Mouse (Mus musculus) stomach, embryonic 16.5 days (tissue): ENCODE data around the gene Rell1. TPM values are rescaled to one million over a fixed set of nuclear protein-coding genes. Genes with fewer than 3 reads are reported as not detected.
A peak's percentile ranks its signal among the peaks of the same experiment; 100 is the strongest.

Source experiments
- ATAC-seq: fragments of 200-750 bp; cut with Nextera tagmentation; 2 replicates; pipeline ENCODE4 v1.8.0; 2017; ENCODE audit warnings: moderate number of reproducible peaks, moderate TSS enrichment; ENCODE audit not compliant: insufficient read depth, low FRiP score
- H3K27ac ChIP-seq: fragments of 300-500 bp; sonication (generic); 2 replicates; pipeline ENCODE4 v1.5.1; 2014; ENCODE audit warnings: low read length
- H3K27me3 ChIP-seq: fragments of 300-500 bp; sonication (generic); 2 replicates; pipeline ENCODE4 v1.6.1; 2014; ENCODE audit warnings: low read length, control low read depth, mixed read lengths; ENCODE audit not compliant: control insufficient read depth, insufficient read depth
- H3K36me3 ChIP-seq: fragments of 300-500 bp; sonication (generic); 2 replicates; pipeline ENCODE4 v1.6.1; 2014; ENCODE audit warnings: low read length; ENCODE audit not compliant: control insufficient read depth, insufficient read depth
- H3K4me1 ChIP-seq: fragments of 300-500 bp; sonication (generic); 2 replicates; pipeline ENCODE4 v1.6.1; 2014; ENCODE audit warnings: low read length, control low read depth, mixed read lengths; ENCODE audit not compliant: control insufficient read depth, insufficient read depth
- H3K4me2 ChIP-seq: fragments of 300-500 bp; sonication (generic); 2 replicates; pipeline ENCODE4 v1.6.1; 2014; ENCODE audit warnings: low read depth, low read length, mixed read lengths
- H3K4me3 ChIP-seq: fragments of 300-500 bp; sonication (generic); replicated peaks from 2 replicates; pipeline ENCODE4 v1.5.1; 2014; ENCODE audit warnings: mild to moderate bottlenecking, low read length
- H3K9ac ChIP-seq: fragments of 300-500 bp; sonication (generic); 2 replicates; pipeline ENCODE4 v1.6.1; 2014; ENCODE audit warnings: low read length
- H3K9me3 ChIP-seq: fragments of 300-500 bp; sonication (generic); replicated peaks from 2 replicates; pipeline ENCODE4 v1.6.1; 2016; ENCODE audit warnings: low read length, control low read depth; ENCODE audit not compliant: control insufficient read depth
- WGBS: fragments of 180-500 bp; shearing (Covaris S2); extraction: QIAGEN DNeasy Blood & Tissue Kit; methylation state at CpG from one replicate; pipeline ENCODE4 v1.1.7; 2014; 5-methylcytosine and 5-hydroxymethylcytosine counted together
- polyA plus RNA-seq: library from polyadenylated mRNA; unstranded; fragments of >200 nt; fragmentation: Nextera tagmentation; extraction: Ambion mirVana; gene quantifications from 2 replicates; pipeline ENCODE4 v1.2.1, GENCODE M21; 2015

The Rell1 gene
- polyA plus RNA-seq, 1 experiment from 2014 or later, result 23.1 TPM

GRCm38 (mm10) chr5:63891241-63891640 is 77.5 kb downstream of the Rell1 start:
- H3K27ac ChIP-seq, result peak overlapping the region; percentile 71
- H3K4me3 ChIP-seq, result no peak overlapping the region
- ATAC-seq, result peak; percentile 67; the same call in 1 of the 2 replicates
- H3K36me3 ChIP-seq, result no peaks in the 10 kb centered on the region; the same call in 1 of the 2 replicates
- H3K27me3 ChIP-seq, result no peaks in the 10 kb centered on the region
- WGBS, result 71% methylated on average over 4 of the region's 4 CpGs
- no peak overlapping the region for H3K4me2 ChIP-seq
- peaks cover 11% of the 10 kb centered on the region for H3K4me1 ChIP-seq
- no peak overlapping the region for H3K9ac ChIP-seq
- H3K9me3 ChIP-seq, result no peaks in the 10 kb centered on the region

- no peak for ATAC-seq
- no peak overlapping the region for H3K4me3 ChIP-seq
Observed at GRCm38 (mm10) chr5:63887111-63887510, 81.6 kb downstream of the Rell1 start.

GRCm38 (mm10) chr5:63886709-63887108 is 82.0 kb downstream of the Rell1 start:
- no peaks in the 10 kb centered on the region; the same call in 1 of the 2 replicates for H3K4me1 ChIP-seq
- H3K9ac ChIP-seq, result no peak overlapping the region
- no peak overlapping the region for H3K4me3 ChIP-seq
- H3K36me3 ChIP-seq, result no peaks in the 10 kb centered on the region; the same call in 1 of the 2 replicates
- no peak overlapping the region for H3K4me2 ChIP-seq
- no peaks in the 10 kb centered on the region for H3K27me3 ChIP-seq
- 0 out of 2 replicates have a peak, but pooled peaks have one; percentile 25 for ATAC-seq
- no peaks in the 10 kb centered on the region for H3K9me3 ChIP-seq
- H3K27ac ChIP-seq, result no peak overlapping the region
- WGBS, result 31% methylated on average over 6 of the region's 6 CpGs

More at GRCm38 (mm10) chr5:63887111-63887510, 81.6 kb downstream of the Rell1 start:
- Histone ChIP-seq H3K4me2 (no peak overlapping the region), H3K9me3 (no peaks in the 10 kb centered on the region), H3K27me3 (no peaks in the 10 kb centered on the region), H3K9ac (no peak overlapping the region), H3K27ac (no peak overlapping the region), H3K36me3 (no peaks in the 10 kb centered on the region; the same call in 1 of the 2 replicates), H3K4me1 (peaks cover under 1% of the 10 kb centered on the region)
- WGBS, result 96% methylated on average over 4 of the region's 4 CpGs

DNA sequence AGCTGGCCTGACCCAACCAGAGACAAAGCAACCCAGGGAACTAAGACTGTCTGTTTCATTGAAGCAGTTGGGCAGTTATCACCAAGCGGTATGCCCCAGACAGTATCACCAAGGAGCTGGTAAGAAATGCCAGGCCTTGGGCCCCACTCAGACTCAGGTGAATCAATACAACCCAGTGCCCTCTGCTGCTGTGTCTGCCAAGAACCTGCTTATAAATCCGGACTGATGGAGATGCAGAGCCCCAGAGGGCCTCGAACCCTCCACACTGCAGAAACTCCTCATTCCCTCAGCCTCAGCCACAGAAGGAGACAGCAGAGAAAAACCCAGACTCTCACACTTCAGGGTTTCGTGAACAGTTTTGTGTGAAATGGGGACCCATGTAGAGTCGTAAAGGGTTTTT is 82.4 kb downstream of the Rell1 start:
- WGBS, result 85% methylated on average over 5 of the region's 5 CpGs
- ATAC-seq, result no peak; the same call in 1 of the 2 replicates
- Histone ChIP-seq H3K27ac (no peak overlapping the region), H3K4me3 (no peak overlapping the region), H3K9ac (no peak overlapping the region), H3K36me3 (no peaks in the 10 kb centered on the region; the same call in 1 of the 2 replicates), H3K4me2 (no peak overlapping the region), H3K9me3 (no peaks in the 10 kb centered on the region), H3K27me3 (no peaks in the 10 kb centered on the region), H3K4me1 (no peaks in the 10 kb centered on the region; the same call in 1 of the 2 replicates)

- H3K9ac ChIP-seq, result no peak overlapping the region
- H3K4me1 ChIP-seq, result no peaks in the 10 kb centered on the region
- H3K27me3 ChIP-seq, result no peaks in the 10 kb centered on the region
- no peak overlapping the region for H3K4me2 ChIP-seq
- ATAC-seq, result no peak
- no peak overlapping the region for H3K4me3 ChIP-seq
- 75% methylated on average over 10 of the region's 10 CpGs for WGBS
- H3K27ac ChIP-seq, result no peak overlapping the region
- H3K36me3 ChIP-seq, result no peaks in the 10 kb centered on the region
- H3K9me3 ChIP-seq, result no peaks in the 10 kb centered on the region
Observed at GRCm38 (mm10) chr5:63879026-63879425, 89.7 kb downstream of the Rell1 start.

DNA sequence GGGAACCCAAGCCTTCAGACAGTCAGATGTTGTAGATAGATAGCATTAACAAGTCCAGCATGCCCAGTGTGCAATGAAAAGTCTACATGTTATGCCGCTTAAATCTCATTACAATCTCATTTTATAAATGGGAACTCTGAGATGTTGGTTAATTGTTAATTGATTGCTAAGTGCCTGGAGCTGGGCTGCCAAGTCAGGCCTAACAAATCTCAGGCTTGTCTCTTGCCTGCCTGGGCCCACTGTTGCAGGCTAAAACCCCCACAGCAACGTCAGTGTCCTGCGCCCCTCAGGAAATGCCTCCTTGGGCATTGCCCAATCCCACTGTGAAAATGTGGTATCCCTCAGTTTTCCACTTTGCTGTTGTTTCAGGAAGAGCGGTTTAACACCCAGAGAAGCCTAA is 92.6 kb downstream of the Rell1 start:
- 84% methylated on average over 4 of the region's 4 CpGs for WGBS
- Histone ChIP-seq H3K36me3 (no peaks in the 10 kb centered on the region), H3K27me3 (no peaks in the 10 kb centered on the region), H3K9me3 (no peaks in the 10 kb centered on the region), H3K4me3 (no peak overlapping the region), H3K9ac (no peak overlapping the region), H3K4me2 (no peak overlapping the region), H3K4me1 (no peaks in the 10 kb centered on the region), H3K27ac (no peak overlapping the region)
- no peak for ATAC-seq

DNA sequence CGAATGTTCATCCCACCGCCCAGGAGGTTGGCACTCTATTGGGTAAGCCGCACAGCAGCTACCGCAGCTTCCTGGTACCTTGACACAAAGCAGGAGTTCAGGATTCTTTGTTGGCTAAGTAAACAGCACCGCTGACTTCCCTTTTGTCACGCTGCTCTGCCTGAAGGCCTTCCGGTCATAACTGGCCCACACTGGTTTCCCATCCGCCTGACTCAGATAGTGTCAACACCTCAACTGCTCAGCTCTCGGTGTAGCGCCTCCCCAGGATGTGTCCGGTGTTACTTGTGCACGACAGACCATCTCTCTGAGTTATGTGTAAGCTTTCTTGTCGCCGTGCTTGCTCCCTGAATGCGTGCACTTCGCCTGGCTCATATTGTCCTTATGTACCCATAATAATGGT is 93.8 kb downstream of the Rell1 start:
- Histone ChIP-seq H3K4me2 (no peak overlapping the region), H3K4me3 (no peak overlapping the region), H3K4me1 (no peaks in the 10 kb centered on the region), H3K9me3 (no peaks in the 10 kb centered on the region), H3K27ac (peak overlapping the region; percentile 69), H3K9ac (no peak overlapping the region), H3K36me3 (no peaks in the 10 kb centered on the region), H3K27me3 (no peaks in the 10 kb centered on the region)
- peak; percentile 89 for ATAC-seq
- WGBS, result 59% methylated on average over 16 of the region's 16 CpGs

DNA sequence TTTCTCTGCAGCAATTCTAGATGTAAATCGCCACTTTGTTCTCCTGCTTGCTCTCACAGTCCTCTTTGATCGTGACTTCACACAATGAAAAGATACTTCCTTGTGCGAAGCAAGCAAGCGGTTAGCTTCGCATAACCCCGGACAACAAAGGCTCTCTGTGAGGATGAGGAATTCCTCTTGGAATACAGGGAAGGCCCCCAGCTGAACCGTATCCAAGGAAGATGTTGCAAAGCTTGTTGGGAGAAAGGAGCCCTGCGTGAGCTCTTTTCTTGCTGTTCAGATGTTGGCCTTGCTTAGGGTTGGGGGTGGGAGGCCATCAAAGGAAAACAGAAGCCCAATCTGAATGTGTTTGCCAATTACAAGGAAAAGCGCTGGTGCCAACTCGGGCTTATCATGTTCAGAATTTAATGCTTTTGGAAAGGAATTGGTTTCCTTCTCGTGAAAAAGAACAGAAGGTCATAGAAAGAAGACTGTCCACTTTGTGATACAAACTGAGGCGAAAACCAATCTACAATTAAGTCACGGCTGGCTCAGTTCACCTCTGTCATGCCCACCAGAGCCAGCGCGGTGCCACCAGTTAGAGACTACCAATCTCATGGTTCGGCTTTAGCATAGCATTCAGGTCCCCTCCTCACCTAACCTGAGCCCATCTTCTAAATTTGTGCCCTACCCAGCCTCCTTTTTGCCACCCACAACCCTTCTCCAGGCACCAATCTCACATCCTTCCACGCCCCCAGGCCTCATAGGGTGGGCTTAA is 96.3 kb downstream of the Rell1 start:
- Histone ChIP-seq H3K4me1 (no peaks in the 10 kb centered on the region), H3K4me2 (no peak overlapping the region), H3K36me3 (no peaks in the 10 kb centered on the region), H3K27me3 (no peaks in the 10 kb centered on the region), H3K27ac (0 out of 2 replicates have a peak overlapping the region, but pooled peaks have one; percentile 23), H3K9ac (no peak overlapping the region), H3K9me3 (no peaks in the 10 kb centered on the region), H3K4me3 (no peak overlapping the region)
- 72% methylated on average over 17 of the region's 17 CpGs for WGBS
- no peak for ATAC-seq

DNA sequence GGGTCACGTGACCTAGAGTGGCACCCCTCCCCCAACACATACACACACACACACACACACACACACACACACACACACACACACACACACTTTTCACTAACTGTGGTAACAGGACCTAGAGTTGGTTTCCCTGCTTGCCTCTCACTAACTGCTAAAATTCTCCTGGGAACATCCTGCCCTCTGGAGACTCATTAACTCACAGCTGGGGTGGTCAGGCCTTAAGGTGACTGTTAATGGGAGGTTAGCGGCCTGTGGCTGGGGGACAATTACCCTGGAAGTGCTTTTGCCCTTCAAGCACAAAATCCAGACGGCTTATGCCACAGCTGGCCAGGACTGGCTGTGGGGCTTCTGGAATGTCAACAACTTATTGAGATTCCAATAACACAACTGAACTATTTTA is 101.3 kb downstream of the Rell1 start:
- Histone ChIP-seq H3K27me3 (no peaks in the 10 kb centered on the region), H3K9ac (no peak overlapping the region), H3K27ac (no peak overlapping the region), H3K4me3 (no peak overlapping the region), H3K9me3 (no peaks in the 10 kb centered on the region), H3K36me3 (no peaks in the 10 kb centered on the region), H3K4me2 (no peak overlapping the region), H3K4me1 (no peaks in the 10 kb centered on the region)
- 31% methylated on average over 3 of the region's 3 CpGs for WGBS
- no peak for ATAC-seq
